Mouse (Mus musculus): Measurements from ENCODE around the gene Cybrd1.

Gene Cybrd1

GRCm38 (mm10) chr2:71127779-71128534 is 10.2 kb downstream of the Cybrd1 start:
- no peak for DNase-seq

GRCm38 (mm10) chr2:71130366-71130765 is 12.6 kb downstream of the Cybrd1 start:
- no peak for DNase-seq

GRCm38 (mm10) chr2:71131866-71132496 is 14.3 kb downstream of the Cybrd1 start:
- no peak for DNase-seq

GRCm38 (mm10) chr2:71134041-71134505 is 16.4 kb downstream of the Cybrd1 start:
- no peak for DNase-seq

GRCm38 (mm10) chr2:71134836-71135235 is 17.1 kb downstream of the Cybrd1 start:
- DNase-seq: no peak

- no peak for DNase-seq
Measured at GRCm38 (mm10) chr2:71140622-71141021, 22.9 kb downstream of the Cybrd1 start.

GRCm38 (mm10) chr2:71142410-71142809 is 24.7 kb downstream of the Cybrd1 start:
- no peak for DNase-seq

GRCm38 (mm10) chr2:71145853-71146252 is 28.1 kb downstream of the Cybrd1 start:
- DNase-seq: no peak

GRCm38 (mm10) chr2:71146266-71146665 is 28.5 kb downstream of the Cybrd1 start:
- DNase-seq: no peak

GRCm38 (mm10) chr2:71147816-71148215 is 30.1 kb downstream of the Cybrd1 start:
- DNase-seq: no peak

GRCm38 (mm10) chr2:71152170-71152569 is 34.4 kb downstream of the Cybrd1 start:
- no peak for DNase-seq

GRCm38 (mm10) chr2:71155486-71155885 is 37.8 kb downstream of the Cybrd1 start:
- peak; percentile 84 for DNase-seq

GRCm38 (mm10) chr2:71156446-71156845 is 38.7 kb downstream of the Cybrd1 start:
- DNase-seq: no peak

GRCm38 (mm10) chr2:71157881-71158280 is 40.2 kb downstream of the Cybrd1 start:
- DNase-seq: no peak

- no peak for DNase-seq
Measured at GRCm38 (mm10) chr2:71159576-71160306, 42.0 kb downstream of the Cybrd1 start.

- no peak for DNase-seq
Measured at GRCm38 (mm10) chr2:71160307-71160861, 42.7 kb downstream of the Cybrd1 start.

GRCm38 (mm10) chr2:71161558-71161957 is 43.8 kb downstream of the Cybrd1 start:
- DNase-seq: no peak

- DNase-seq: no peak
Measured at GRCm38 (mm10) chr2:71162831-71163621, 45.3 kb downstream of the Cybrd1 start.

- DNase-seq: no peak
Measured at GRCm38 (mm10) chr2:71167211-71167610, 49.5 kb downstream of the Cybrd1 start.

- DNase-seq: no peak
Measured at GRCm38 (mm10) chr2:71168461-71169021, 50.8 kb downstream of the Cybrd1 start.

- no peak for DNase-seq
Measured at GRCm38 (mm10) chr2:71173031-71173430, 55.3 kb downstream of the Cybrd1 start.
